ENCODE assay signal across 8 mouse cellular contexts in the genomic region with DNA sequence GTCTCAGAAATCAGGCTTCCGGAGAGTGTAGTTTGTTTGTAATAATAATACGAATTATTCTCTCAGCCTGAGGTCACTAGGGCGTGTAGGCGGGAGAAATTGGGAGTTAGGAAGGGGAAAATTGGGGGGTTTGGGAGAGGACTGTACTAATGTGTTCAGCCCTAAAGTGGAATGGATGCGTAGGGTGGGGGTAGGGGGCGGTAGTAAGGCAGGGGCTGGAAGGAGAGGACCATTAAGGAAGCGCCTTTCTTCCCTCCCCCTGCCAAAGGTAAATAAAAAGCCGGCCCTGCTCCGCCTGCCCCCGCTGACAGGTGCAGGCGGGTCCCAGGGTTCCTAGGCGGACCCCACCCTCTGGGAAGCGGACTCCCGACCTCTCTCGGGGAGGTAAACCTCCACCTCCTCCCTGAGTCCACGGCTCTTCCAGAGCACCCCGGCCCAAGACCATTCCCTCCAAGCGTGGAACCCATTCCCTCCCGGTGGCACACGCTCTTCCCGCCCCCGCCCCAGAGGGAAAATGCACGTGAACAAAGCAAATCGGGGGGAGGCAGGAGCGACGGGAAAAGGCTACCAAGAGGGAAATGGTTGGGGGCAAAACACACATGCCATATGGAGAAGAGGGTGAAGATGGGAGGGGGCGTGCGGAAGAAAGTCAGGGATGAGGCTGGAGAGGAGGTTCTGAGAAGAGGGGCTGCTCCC. TPM values are rescaled to one million over a fixed set of nuclear protein-coding genes. Genes with fewer than 3 reads are reported as not detected.
DNase-seq lines count a peak whose midpoint lies in the region; ATAC-seq lines count a peak whose summit lies in the region.

No protein-coding gene starts in this region.

- 1% methylated on average over 27 of the region's 28 CpGs for WGBS in hindbrain, embryonic 12.5 days
- under 1% methylated on average over 28 of the region's 28 CpGs for WGBS in midbrain, embryonic 16.5 days

- H3K9ac ChIP-seq in hindbrain, embryonic 12.5 days, result peak overlapping the region; percentile 89
- H3K9ac ChIP-seq in midbrain, embryonic 16.5 days (ENCODE audit: low read depth, low read length), result peak overlapping the region; percentile 94

- peak overlapping the region; percentile 85 for H3K4me2 ChIP-seq in hindbrain, embryonic 12.5 days (replicated peaks)
- peak overlapping the region; percentile 73 for H3K4me2 ChIP-seq in midbrain, embryonic 16.5 days (ENCODE audit: low read length)

- H3K4me1 ChIP-seq in hindbrain, embryonic 12.5 days, result peaks cover 15% of the 10 kb centered on the region
- peaks cover 15% of the 10 kb centered on the region for H3K4me1 ChIP-seq in midbrain, embryonic 16.5 days (ENCODE audit: control insufficient read depth, insufficient read depth, low read length)

- H3K27me3 ChIP-seq in hindbrain, embryonic 12.5 days, result peaks cover 4% of the 10 kb centered on the region; the same call in 1 of the 2 replicates
- H3K27me3 ChIP-seq in midbrain, embryonic 16.5 days (ENCODE audit: control insufficient read depth, insufficient read depth, low read depth, low read length), result no peaks in the 10 kb centered on the region

- peak overlapping the region; percentile 75 for H3K4me3 ChIP-seq in hindbrain, embryonic 12.5 days
- H3K4me3 ChIP-seq in midbrain, embryonic 16.5 days (ENCODE audit: low read depth, low read length), result peak overlapping the region; percentile 73

- peaks cover 8% of the 10 kb centered on the region for H3K36me3 ChIP-seq in hindbrain, embryonic 12.5 days
- H3K36me3 ChIP-seq in midbrain, embryonic 16.5 days (ENCODE audit: control insufficient read depth, insufficient read depth, low read length), result no peaks in the 10 kb centered on the region

- peak; percentile 30 for DNase-seq in left cerebral cortex, postnatal 4 days
- DNase-seq in left cerebral cortex, adult 8-10 months (ENCODE audit: low spot score in 2 of 2), result no peak
- peak; percentile 65 to 66 for DNase-seq in cerebellum, postnatal 10 days
- no peak for DNase-seq in right cerebral cortex, postnatal 36 days (ENCODE audit: low spot score in 2 of 2)
- DNase-seq in layer of hippocampus, postnatal 36 days, result no peak

- H3K9me3 ChIP-seq in hindbrain, embryonic 12.5 days (replicated peaks), result no peaks in the 10 kb centered on the region
- H3K9me3 ChIP-seq in midbrain, embryonic 16.5 days (replicated peaks; ENCODE audit: control insufficient read depth, low read length, poor library complexity, severe bottlenecking), result no peaks in the 10 kb centered on the region

- peak overlapping the region; percentile 94 for H3K27ac ChIP-seq in hindbrain, embryonic 12.5 days
- peak overlapping the region; percentile 90 for H3K27ac ChIP-seq in midbrain, embryonic 16.5 days (ENCODE audit: low read length)

- intact Hi-C loops in left cerebral cortex, postnatal 4 days (cut with DNase I), result loop anchor here (5.0 kb wide), 1 partner anchor 41 kb away; no protein-coding TSS in a partner anchor

- peak; percentile 52 for ATAC-seq in hindbrain, embryonic 12.5 days (ENCODE audit: low FRiP score)
- ATAC-seq in midbrain, embryonic 16.5 days, result peak; percentile 44
- no peak for ATAC-seq in monocyte, adult 5-6 weeks (replicated peaks; ENCODE audit: insufficient number of reproducible peaks, low FRiP score, low TSS enrichment, poor library complexity, severe bottlenecking)

RNA-seq across cellular contexts. Expression of gene Fam131b, which starts 0.9 kb away (rescaled TPM):
- total RNA-seq in left cerebral cortex, postnatal 4 days (2021), result 10 to 100 TPM; 83.4 to 92.0 TPM
- 100 to 1,000 TPM; 112 to 128 (median 121) TPM for total RNA-seq in left cerebral cortex, adult 8-10 months (2022)
- polyA plus RNA-seq in hindbrain, embryonic 12.5 days (2016; fragmentation: Nextera tagmentation; extraction: Ambion mirVana), result 4.3 and 4.9 TPM in 2 replicates
- 7.8 and 8.4 TPM in 2 replicates for polyA plus RNA-seq in midbrain, embryonic 16.5 days (2015; fragmentation: Nextera tagmentation; extraction: Ambion mirVana)
- total RNA-seq in monocyte, adult 5-6 weeks (2017), result 0.10 to 0.32 TPM in 2 of 3 replicates, not detected in the other
- 10 to 100 TPM; 76.2 to 77.0 TPM for total RNA-seq in layer of hippocampus, postnatal 36 days (2021)

RNA-seq across cellular contexts. Expression of gene Zyx, which starts 25.9 kb away (rescaled TPM):
- 10 to 100 TPM; 43.9 to 49.8 TPM for total RNA-seq in left cerebral cortex, postnatal 4 days (2021)
- total RNA-seq in left cerebral cortex, adult 8-10 months (2022), result 10 to 100 TPM; 42.1 to 50.3 (median 47.5) TPM
- polyA plus RNA-seq in hindbrain, embryonic 12.5 days (2016; fragmentation: Nextera tagmentation; extraction: Ambion mirVana), result 71.4 and 82.5 TPM in 2 replicates
- 55.1 and 56.5 TPM in 2 replicates for polyA plus RNA-seq in midbrain, embryonic 16.5 days (2015; fragmentation: Nextera tagmentation; extraction: Ambion mirVana)
- total RNA-seq in monocyte, adult 5-6 weeks (2017), result 102 to 184 TPM (median 117 TPM) in 3 replicates
- 10 to 100 TPM; 42.8 to 45.0 TPM for total RNA-seq in layer of hippocampus, postnatal 36 days (2021)

RNA-seq across cellular contexts. Expression of gene Clcn1, which starts 37.0 kb away (rescaled TPM):
- 1 to 10 TPM; 6.6 to 7.7 TPM for total RNA-seq in left cerebral cortex, postnatal 4 days (2021)
- 1 to 10 TPM; 4.3 to 4.8 (median 4.4) TPM for total RNA-seq in left cerebral cortex, adult 8-10 months (2022)
- polyA plus RNA-seq in hindbrain, embryonic 12.5 days (2016; fragmentation: Nextera tagmentation; extraction: Ambion mirVana), result 1.4 and 1.7 TPM in 2 replicates
- 1.3 and 1.5 TPM in 2 replicates for polyA plus RNA-seq in midbrain, embryonic 16.5 days (2015; fragmentation: Nextera tagmentation; extraction: Ambion mirVana)
- not detected in 3 replicates for total RNA-seq in monocyte, adult 5-6 weeks (2017)
- total RNA-seq in layer of hippocampus, postnatal 36 days (2021), result 1 to 10 TPM; 2.7 to 3.6 TPM

RNA-seq across cellular contexts. Expression of gene Epha1, which starts 49.5 kb away (rescaled TPM):
- total RNA-seq in left cerebral cortex, postnatal 4 days (2021), result under 1 TPM; 0.14 to 0.18 TPM
- under 1 TPM in 3 of 4 experiments, not detected in 1; 0.23 to 0.68 (median 0.28) TPM for total RNA-seq in left cerebral cortex, adult 8-10 months (2022)
- polyA plus RNA-seq in hindbrain, embryonic 12.5 days (2016; fragmentation: Nextera tagmentation; extraction: Ambion mirVana), result 1.9 and 2.4 TPM in 2 replicates
- polyA plus RNA-seq in midbrain, embryonic 16.5 days (2015; fragmentation: Nextera tagmentation; extraction: Ambion mirVana), result 0.47 and 0.94 TPM in 2 replicates
- total RNA-seq in monocyte, adult 5-6 weeks (2017), result 0.29 to 0.43 TPM in 2 of 3 replicates, not detected in the other
- total RNA-seq in layer of hippocampus, postnatal 36 days (2021), result under 1 TPM in 1 of 2 experiments, not detected in 1; 0.15 TPM

RNA-seq across cellular contexts. Expression of gene Casp2, which starts 58.7 kb away (rescaled TPM):
- 10 to 100 TPM; 45.5 to 49.7 TPM for total RNA-seq in left cerebral cortex, postnatal 4 days (2021)
- 10 to 100 TPM; 20.7 to 22.6 (median 22.0) TPM for total RNA-seq in left cerebral cortex, adult 8-10 months (2022)
- 61.4 and 63.5 TPM in 2 replicates for polyA plus RNA-seq in hindbrain, embryonic 12.5 days (2016; fragmentation: Nextera tagmentation; extraction: Ambion mirVana)
- 36.3 and 40.5 TPM in 2 replicates for polyA plus RNA-seq in midbrain, embryonic 16.5 days (2015; fragmentation: Nextera tagmentation; extraction: Ambion mirVana)
- 60.1 to 70.0 TPM (median 67.4 TPM) in 3 replicates for total RNA-seq in monocyte, adult 5-6 weeks (2017)
- 10 to 100 TPM; 20.6 to 23.7 TPM for total RNA-seq in layer of hippocampus, postnatal 36 days (2021)

Comparison
In these comparisons a context has a peak if more than half of its experiments do, and no peak if none do; other contexts are left out.
1. DNase-seq: peak in left cerebral cortex, postnatal 4 days (single experiment) and cerebellum, postnatal 10 days (2 of 2); none in left cerebral cortex, adult 8-10 months (0 of 2), right cerebral cortex, postnatal 36 days (0 of 2) and layer of hippocampus, postnatal 36 days (0 of 2).
2. RNA of gene Fam131b, which starts 0.9 kb away (total RNA-seq): 112 to 128 TPM in left cerebral cortex, adult 8-10 months, 83.4 to 92.0 TPM in left cerebral cortex, postnatal 4 days and 76.2 to 77.0 TPM in layer of hippocampus, postnatal 36 days; 0.10 to 0.32 TPM in monocyte, adult 5-6 weeks; every median in the first group is over 10 times any median in the second.